Mouse (Mus musculus) liver, embryonic 14.5 days (tissue): ENCODE measurements around the gene Pih1d1. TPM values are rescaled to one million over a fixed set of nuclear protein-coding genes. Genes with fewer than 3 reads are reported as not detected.

Source experiments
- ATAC-seq: fragments of 200-750 bp; cut with Nextera tagmentation; 2 replicates; pipeline ENCODE4 v1.8.0; 2017; ENCODE audit warnings: moderate number of reproducible peaks, mild to moderate bottlenecking, moderate library complexity; ENCODE audit not compliant: insufficient read depth
- DNase-seq, 3 experiments: peaks; one replicate each; pipeline ENCODE4 v3.0.0-alpha.2; 2012 to 2013; ENCODE audit warnings: low read depth in 3 of 3, low spot score in 3 of 3
- H3K27ac ChIP-seq: fragments of 300-500 bp; sonication (generic); 2 replicates; pipeline ENCODE4 v1.5.1; 2014; ENCODE audit warnings: moderate library complexity, mild to moderate bottlenecking, control low read depth, inconsistent platforms
- H3K27me3 ChIP-seq: fragments of 300-500 bp; sonication (generic); 2 replicates; pipeline ENCODE4 v1.6.1; 2014; ENCODE audit warnings: mild to moderate bottlenecking, low read length, moderate library complexity; ENCODE audit not compliant: control insufficient read depth, insufficient read depth
- H3K36me3 ChIP-seq: fragments of 300-500 bp; sonication (generic); replicated peaks from 2 replicates; pipeline ENCODE4 v1.6.1; 2014; ENCODE audit warnings: low read depth; ENCODE audit not compliant: control insufficient read depth, insufficient read depth
- H3K4me1 ChIP-seq, 2 experiments: fragments of 200-500 bp in 1 of 2; fragments of 300-500 bp in 1 of 2; sonication (generic) in 1 of 2; replicated peaks; 2 replicates each; pipeline ENCODE4 v1.6.1; 2012 to 2014; ENCODE audit warnings: antibody characterized with exemption in 1 of 2, inconsistent platforms in 1 of 2, low read length in 1 of 2; ENCODE audit not compliant: control insufficient read depth in 2 of 2, insufficient read depth in 2 of 2
- H3K4me2 ChIP-seq: fragments of 300-500 bp; sonication (generic); 2 replicates; pipeline ENCODE4 v1.6.1; 2014; ENCODE audit warnings: low read depth, mild to moderate bottlenecking, control low read depth, moderate library complexity
- H3K4me3 ChIP-seq, 2 experiments: fragments of 200-500 bp in 1 of 2; fragments of 300-500 bp in 1 of 2; sonication (generic) in 1 of 2; 2 replicates each; pipeline ENCODE4 v1.5.1; 2012 to 2014; ENCODE audit warnings: low read depth in 2 of 2, low read length in 2 of 2, mild to moderate bottlenecking in 2 of 2, control low read depth in 1 of 2, inconsistent platforms in 1 of 2, moderate library complexity in 1 of 2; ENCODE audit not compliant: insufficient read depth in 1 of 2
- H3K9ac ChIP-seq: fragments of 300-500 bp; sonication (generic); replicated peaks from 2 replicates; pipeline ENCODE4 v1.6.1; 2014; ENCODE audit warnings: mild to moderate bottlenecking, control low read depth, moderate library complexity
- H3K9me3 ChIP-seq: fragments of 300-500 bp; sonication (generic); 2 replicates; pipeline ENCODE4 v1.6.1; 2016; ENCODE audit warnings: low read length, mixed read lengths; ENCODE audit not compliant: control insufficient read depth
- CTCF ChIP-seq: IDR thresholded peaks from 2 replicates; pipeline ENCODE4 v1.5.1; 2016; ENCODE audit warnings: antibody characterized with exemption, low read depth, control low read depth
- EP300 ChIP-seq: IDR thresholded peaks from 2 replicates; pipeline ENCODE4 v1.6.1; 2016; ENCODE audit warnings: antibody characterized with exemption, low read depth
- whole genome bisulfite sequencing: fragments of 180-500 bp; shearing (Covaris S2); extraction: QIAGEN DNeasy Blood & Tissue Kit; methylation state at CpG from one replicate; pipeline ENCODE4 v1.1.7; 2014; ENCODE audit not compliant: insufficient replicate concordance; 5-methylcytosine and 5-hydroxymethylcytosine counted together
- microRNA counts: library from miRNA; unstranded; fragments of <30 nt; microRNA quantifications from one replicate; lab custom pipeline; 2016
- microRNA-seq: library from miRNA; unstranded; fragments of <30 nt; microRNA quantifications from one replicate; pipeline ENCODE4, GENCODE M21; 2016
- polyA plus RNA-seq, 2 experiments: library from polyadenylated mRNA; depleted of rRNA in 1 of 2; stranded (reverse) in 1 of 2; unstranded in 1 of 2; fragments of >200 nt; fragmentation: Nextera tagmentation in 1 of 2; extraction: Ambion mirVana in 1 of 2; gene quantifications; 2 replicates each; pipeline versions ENCODE4 v1.2.1 to v1.2.3; 2012 to 2014

The Pih1d1 gene
- polyA plus RNA-seq, 2 experiments, result 38.3 to 45.8 TPM

- Histone ChIP-seq H3K4me1 (peaks cover 0 to 7% of the 10 kb centered on the region in 2 experiments; a peak in 1 of 4 replicates), H3K27me3 (no peaks in the 10 kb centered on the region), H3K4me3 (no peak overlapping the region), H3K9me3 (no peaks in the 10 kb centered on the region), H3K4me2 (no peak overlapping the region), H3K9ac (no peak overlapping the region), H3K27ac (no peak overlapping the region), H3K36me3 (no peaks in the 10 kb centered on the region)
- TF ChIP-seq CTCF, result no peak
- no peak for TF ChIP-seq EP300
- no peak for ATAC-seq
- DNase-seq, result no peak
- 48% methylated on average over 10 of the region's 10 CpGs for WGBS
Measured at GRCm38 (mm10) chr7:45202654-45203053, 48.6 kb downstream of the Pih1d1 start.

- Histone ChIP-seq H3K4me3 (peak within 1 kb of the TSS; percentile 47 to 56), H3K9ac (no peak within 1 kb of the TSS; the same call in 1 of the 2 replicates), H3K4me1 (peaks cover 0 to 7% of the 10 kb centered on the region in 2 experiments; a peak in 1 of 4 replicates), H3K9me3 (no peaks in the 10 kb centered on the region), H3K27ac (no peak within 1 kb of the TSS), H3K4me2 (peak within 1 kb of the TSS; percentile 71), H3K27me3 (no peaks in the 10 kb centered on the region), H3K36me3 (no peaks in the 10 kb centered on the region)
- TF ChIP-seq CTCF, result 0 out of 2 replicates have a peak, but pooled peaks have one; percentile 10
- no peak for TF ChIP-seq EP300
- ATAC-seq (peak; percentile 91), DNase-seq (peak; percentile 79 to 83 (median 82))
- WGBS, result 5% methylated on average over 44 of the region's 44 CpGs
Measured at GRCm38 (mm10) chr7:45204380-45205143, 50.5 kb downstream of the Pih1d1 start, which contains the start of gene Ccdc155. Ccdc155 (minus strand) TSS chr7:45204892.

DNA sequence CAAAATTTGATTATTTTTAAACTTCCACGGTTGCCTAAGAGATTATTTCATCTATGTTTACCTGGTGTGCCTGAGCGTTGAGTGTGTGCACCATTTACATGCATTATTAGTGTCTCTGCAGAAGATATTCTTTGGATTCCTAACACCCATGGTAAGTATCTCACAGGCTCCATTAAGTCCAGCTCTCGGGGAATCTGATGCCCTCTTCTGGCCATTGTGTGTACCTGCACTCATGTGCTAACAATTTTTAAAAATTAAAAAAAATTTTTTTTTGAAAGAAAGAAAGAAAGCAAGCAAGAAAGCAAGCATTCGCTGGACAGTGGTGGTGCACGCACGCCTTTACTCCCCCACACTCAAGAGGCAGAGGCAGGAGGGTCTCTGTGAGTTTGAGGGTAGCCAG is 54.2 kb downstream of the Pih1d1 start:
- no peaks in the 10 kb centered on the region for H3K36me3 ChIP-seq
- H3K27me3 ChIP-seq, result peaks cover 6% of the 10 kb centered on the region; the same call in 1 of the 2 replicates
- no peak for TF ChIP-seq EP300
- peak; percentile 29; the same call in 1 of the 2 replicates for TF ChIP-seq CTCF
- H3K4me3 ChIP-seq, result no peak overlapping the region
- no peak overlapping the region for H3K4me2 ChIP-seq
- DNase-seq (no peak), ATAC-seq (no peak)
- WGBS, result 66% methylated on average over 6 of the region's 6 CpGs
- no peaks in the 10 kb centered on the region for H3K9me3 ChIP-seq
- peaks cover 13 to 23% of the 10 kb centered on the region in 2 experiments for H3K4me1 ChIP-seq
- no peak overlapping the region for H3K27ac ChIP-seq
- H3K9ac ChIP-seq, result no peak overlapping the region

MicroRNAs within 50 kb of the gene (microRNA counts, 519-probe panel; counts per million panel counts)
- microRNA mmu-miR-150 (lab: Ali Mortazavi, UCI), result 69.9 counts per million

Small RNA genes lying within 50 kb of the gene (microRNA-seq; reads per million reads assigned to microRNA genes)
- gene Mir150, result 34.2 reads per million, percentile 37 among the genes with 10 or more reads in this experiment
- gene Mir5121, result 65.5 reads per million, percentile 43 among the genes with 10 or more reads in this experiment
- not detected for gene Mir7055

Other genes starting within 250 kb of the Pih1d1 start
Only the 30 nearest of the 32 such genes appear.
- gene Tsks, start 211.1 kb upstream of the Pih1d1 start, polyA plus RNA-seq (2012; rRNA removed), result 0.07 and 0.22 TPM in 2 replicates
- gene Tsks, start 211.1 kb upstream of the Pih1d1 start, polyA plus RNA-seq (2014; fragmentation: Nextera tagmentation; extraction: Ambion mirVana), result 0.05 TPM in 1 of 2 replicates, not detected in the other
- gene Cpt1c, start 179.5 kb upstream of the Pih1d1 start, polyA plus RNA-seq (2012; rRNA removed), result 2.5 and 3.0 TPM in 2 replicates
- 0.80 and 1.3 TPM in 2 replicates for gene Cpt1c, start 179.5 kb upstream of the Pih1d1 start, polyA plus RNA-seq (2014; fragmentation: Nextera tagmentation; extraction: Ambion mirVana)
- 168 and 174 TPM in 2 replicates for gene Prmt1, start 167.7 kb upstream of the Pih1d1 start, polyA plus RNA-seq (2012; rRNA removed)
- gene Prmt1, start 167.7 kb upstream of the Pih1d1 start, polyA plus RNA-seq (2014; fragmentation: Nextera tagmentation; extraction: Ambion mirVana), result 50.4 and 51.2 TPM in 2 replicates
- gene Irf3, start 156.7 kb upstream of the Pih1d1 start, polyA plus RNA-seq (2012; rRNA removed), result 40.3 and 41.0 TPM in 2 replicates
- 28.0 and 32.1 TPM in 2 replicates for gene Irf3, start 156.7 kb upstream of the Pih1d1 start, polyA plus RNA-seq (2014; fragmentation: Nextera tagmentation; extraction: Ambion mirVana)
- 11.4 and 14.4 TPM in 2 replicates for gene Bcl2l12, start 155.6 kb upstream of the Pih1d1 start, polyA plus RNA-seq (2012; rRNA removed)
- 11.7 and 11.9 TPM in 2 replicates for gene Bcl2l12, start 155.6 kb upstream of the Pih1d1 start, polyA plus RNA-seq (2014; fragmentation: Nextera tagmentation; extraction: Ambion mirVana)
- 16.2 and 16.9 TPM in 2 replicates for gene Scaf1, start 137.9 kb upstream of the Pih1d1 start, polyA plus RNA-seq (2012; rRNA removed)
- gene Scaf1, start 137.9 kb upstream of the Pih1d1 start, polyA plus RNA-seq (2014; fragmentation: Nextera tagmentation; extraction: Ambion mirVana), result 11.0 and 14.5 TPM in 2 replicates
- gene Rras, start 136.3 kb upstream of the Pih1d1 start, polyA plus RNA-seq (2012; rRNA removed), result 16.3 and 19.7 TPM in 2 replicates
- 15.4 and 20.6 TPM in 2 replicates for gene Rras, start 136.3 kb upstream of the Pih1d1 start, polyA plus RNA-seq (2014; fragmentation: Nextera tagmentation; extraction: Ambion mirVana)
- 1.8 and 2.6 TPM in 2 replicates for gene Prr12, start 101.4 kb upstream of the Pih1d1 start, polyA plus RNA-seq (2012; rRNA removed)
- 1.9 and 2.2 TPM in 2 replicates for gene Prr12, start 101.4 kb upstream of the Pih1d1 start, polyA plus RNA-seq (2014; fragmentation: Nextera tagmentation; extraction: Ambion mirVana)
- 24.5 and 26.4 TPM in 2 replicates for gene Nosip, start 91.9 kb upstream of the Pih1d1 start, polyA plus RNA-seq (2012; rRNA removed)
- gene Nosip, start 91.9 kb upstream of the Pih1d1 start, polyA plus RNA-seq (2014; fragmentation: Nextera tagmentation; extraction: Ambion mirVana), result 23.1 and 27.4 TPM in 2 replicates
- 8.5 and 10.1 TPM in 2 replicates for gene Prrg2, start 91.6 kb upstream of the Pih1d1 start, polyA plus RNA-seq (2012; rRNA removed)
- 6.2 and 7.3 TPM in 2 replicates for gene Prrg2, start 91.6 kb upstream of the Pih1d1 start, polyA plus RNA-seq (2014; fragmentation: Nextera tagmentation; extraction: Ambion mirVana)
- gene Rcn3, start 62.1 kb upstream of the Pih1d1 start, polyA plus RNA-seq (2012; rRNA removed), result 20.1 and 20.6 TPM in 2 replicates
- 19.2 and 21.5 TPM in 2 replicates for gene Rcn3, start 62.1 kb upstream of the Pih1d1 start, polyA plus RNA-seq (2014; fragmentation: Nextera tagmentation; extraction: Ambion mirVana)
- gene Fcgrt, start 50.5 kb upstream of the Pih1d1 start, polyA plus RNA-seq (2012; rRNA removed), result 14.9 and 16.3 TPM in 2 replicates
- 35.5 and 35.6 TPM in 2 replicates for gene Fcgrt, start 50.5 kb upstream of the Pih1d1 start, polyA plus RNA-seq (2014; fragmentation: Nextera tagmentation; extraction: Ambion mirVana)
- gene Rps11, start 29.9 kb upstream of the Pih1d1 start, polyA plus RNA-seq (2012; rRNA removed), result 309 and 366 TPM in 2 replicates
- 989 and 1,016 TPM in 2 replicates for gene Rps11, start 29.9 kb upstream of the Pih1d1 start, polyA plus RNA-seq (2014; fragmentation: Nextera tagmentation; extraction: Ambion mirVana)
- 534 and 909 TPM in 2 replicates for gene Rpl13a, start 25.5 kb upstream of the Pih1d1 start, polyA plus RNA-seq (2012; rRNA removed)
- 992 and 1,027 TPM in 2 replicates for gene Rpl13a, start 25.5 kb upstream of the Pih1d1 start, polyA plus RNA-seq (2014; fragmentation: Nextera tagmentation; extraction: Ambion mirVana)
- gene Gm45713, start 18.1 kb upstream of the Pih1d1 start, polyA plus RNA-seq (2012; rRNA removed), result 0.03 TPM in 1 of 2 replicates, not detected in the other
- 0.15 and 0.63 TPM in 2 replicates for gene Gm45713, start 18.1 kb upstream of the Pih1d1 start, polyA plus RNA-seq (2014; fragmentation: Nextera tagmentation; extraction: Ambion mirVana)
- gene Flt3l, start 17.9 kb upstream of the Pih1d1 start, polyA plus RNA-seq (2012; rRNA removed), result 12.1 and 13.4 TPM in 2 replicates
- 3.9 and 5.5 TPM in 2 replicates for gene Flt3l, start 17.9 kb upstream of the Pih1d1 start, polyA plus RNA-seq (2014; fragmentation: Nextera tagmentation; extraction: Ambion mirVana)
- 17.9 and 19.8 TPM in 2 replicates for gene Aldh16a1, start 281 bp downstream of the Pih1d1 start, polyA plus RNA-seq (2012; rRNA removed)
- gene Aldh16a1, start 281 bp downstream of the Pih1d1 start, polyA plus RNA-seq (2014; fragmentation: Nextera tagmentation; extraction: Ambion mirVana), result 20.9 and 23.1 TPM in 2 replicates
- 0.01 TPM in 2 replicates for gene Slc17a7, start 9.6 kb downstream of the Pih1d1 start, polyA plus RNA-seq (2012; rRNA removed)
- not detected in 2 replicates for gene Slc17a7, start 9.6 kb downstream of the Pih1d1 start, polyA plus RNA-seq (2014; fragmentation: Nextera tagmentation; extraction: Ambion mirVana)
- gene Gfy, start 25.3 kb downstream of the Pih1d1 start, polyA plus RNA-seq (2012; rRNA removed), result 0.02 TPM in 1 of 2 replicates, not detected in the other
- not detected in 2 replicates for gene Gfy, start 25.3 kb downstream of the Pih1d1 start, polyA plus RNA-seq (2014; fragmentation: Nextera tagmentation; extraction: Ambion mirVana)
- not detected in 2 replicates for gene Pth2, start 26.7 kb downstream of the Pih1d1 start, polyA plus RNA-seq (2012; rRNA removed)
- not detected in 2 replicates for gene Pth2, start 26.7 kb downstream of the Pih1d1 start, polyA plus RNA-seq (2014; fragmentation: Nextera tagmentation; extraction: Ambion mirVana)
- 0.02 and 0.08 TPM in 2 replicates for gene Ccdc155, start 50.6 kb downstream of the Pih1d1 start, polyA plus RNA-seq (2012; rRNA removed)
- not detected in 2 replicates for gene Ccdc155, start 50.6 kb downstream of the Pih1d1 start, polyA plus RNA-seq (2014; fragmentation: Nextera tagmentation; extraction: Ambion mirVana)
- gene Dkkl1, start 57.8 kb downstream of the Pih1d1 start, polyA plus RNA-seq (2012; rRNA removed), result 1.1 and 1.5 TPM in 2 replicates
- gene Dkkl1, start 57.8 kb downstream of the Pih1d1 start, polyA plus RNA-seq (2014; fragmentation: Nextera tagmentation; extraction: Ambion mirVana), result 2.1 and 2.6 TPM in 2 replicates
- 7.9 and 10.0 TPM in 2 replicates for gene Tead2, start 61.5 kb downstream of the Pih1d1 start, polyA plus RNA-seq (2012; rRNA removed)
- 4.1 and 4.5 TPM in 2 replicates for gene Tead2, start 61.5 kb downstream of the Pih1d1 start, polyA plus RNA-seq (2014; fragmentation: Nextera tagmentation; extraction: Ambion mirVana)
- 10.5 and 12.8 TPM in 2 replicates for gene Cd37, start 84.8 kb downstream of the Pih1d1 start, polyA plus RNA-seq (2012; rRNA removed)
- gene Cd37, start 84.8 kb downstream of the Pih1d1 start, polyA plus RNA-seq (2014; fragmentation: Nextera tagmentation; extraction: Ambion mirVana), result 9.0 and 9.1 TPM in 2 replicates
- gene Slc6a16, start 86.8 kb downstream of the Pih1d1 start, polyA plus RNA-seq (2012; rRNA removed), result 0.03 TPM in 1 of 2 replicates, not detected in the other
- not detected in 2 replicates for gene Slc6a16, start 86.8 kb downstream of the Pih1d1 start, polyA plus RNA-seq (2014; fragmentation: Nextera tagmentation; extraction: Ambion mirVana)
- not detected in 2 replicates for gene Slc6a21, start 123.2 kb downstream of the Pih1d1 start, polyA plus RNA-seq (2012; rRNA removed)
- gene Slc6a21, start 123.2 kb downstream of the Pih1d1 start, polyA plus RNA-seq (2014; fragmentation: Nextera tagmentation; extraction: Ambion mirVana), result not detected in 2 replicates
- gene Trpm4, start 179.5 kb downstream of the Pih1d1 start, polyA plus RNA-seq (2012; rRNA removed), result 0.70 and 0.87 TPM in 2 replicates
- gene Trpm4, start 179.5 kb downstream of the Pih1d1 start, polyA plus RNA-seq (2014; fragmentation: Nextera tagmentation; extraction: Ambion mirVana), result 0.43 and 0.60 TPM in 2 replicates
- 0.02 and 0.07 TPM in 2 replicates for gene Hrc, start 181.0 kb downstream of the Pih1d1 start, polyA plus RNA-seq (2012; rRNA removed)
- not detected in 2 replicates for gene Hrc, start 181.0 kb downstream of the Pih1d1 start, polyA plus RNA-seq (2014; fragmentation: Nextera tagmentation; extraction: Ambion mirVana)
- 0.21 and 0.22 TPM in 2 replicates for gene Ppfia3, start 212.7 kb downstream of the Pih1d1 start, polyA plus RNA-seq (2012; rRNA removed)
- 0.25 TPM in 1 of 2 replicates, not detected in the other for gene Ppfia3, start 212.7 kb downstream of the Pih1d1 start, polyA plus RNA-seq (2014; fragmentation: Nextera tagmentation; extraction: Ambion mirVana)
- gene Lin7b, start 216.3 kb downstream of the Pih1d1 start, polyA plus RNA-seq (2012; rRNA removed), result 0.10 and 0.23 TPM in 2 replicates
- 0.20 TPM in 1 of 2 replicates, not detected in the other for gene Lin7b, start 216.3 kb downstream of the Pih1d1 start, polyA plus RNA-seq (2014; fragmentation: Nextera tagmentation; extraction: Ambion mirVana)